ENCODE assay signal across 32 mouse cellular contexts in genomic region chr16:68898136-68898535, GRCm38 (mm10).
A peak's percentile ranks its signal among the peaks of the same experiment; 100 is the strongest.
DNase-seq lines count a peak whose midpoint lies in the region; ATAC-seq lines count a peak whose summit lies in the region.
"Had no signal": no experiment of that assay in that cellular context is flagged by ENCODE, and none has a peak within 500 bp of the region (broad histone marks: within the 10 kb centered on the region; RNA-seq: fewer than 3 reads in every experiment).

No protein-coding gene starts in this region.

- no peaks in the 10 kb centered on the region for H3K36me3 ChIP-seq in forebrain, embryonic 13.5 days (ENCODE audit: poor library complexity, severe bottlenecking)
- no peaks in the 10 kb centered on the region for H3K36me3 ChIP-seq in forebrain, embryonic 12.5 days (replicated peaks)
- H3K36me3 ChIP-seq in midbrain, embryonic 13.5 days: no peaks in the 10 kb centered on the region
- H3K36me3 ChIP-seq: embryonic facial prominence, embryonic 10.5 days; embryonic facial prominence, embryonic 15.5 days; G1E; heart, embryonic 13.5 days; hindbrain, embryonic 15.5 days; liver, embryonic 12.5 days; midbrain, embryonic 12.5 days; neural tube, embryonic 13.5 days had no signal

- no peak overlapping the region for H3K4me3 ChIP-seq in forebrain, embryonic 13.5 days
- no peak overlapping the region for H3K4me3 ChIP-seq in forebrain, embryonic 12.5 days (replicated peaks)
- H3K4me3 ChIP-seq in midbrain, embryonic 13.5 days (replicated peaks): no peak overlapping the region
- H3K4me3 ChIP-seq: embryonic facial prominence, embryonic 10.5 days; embryonic facial prominence, embryonic 15.5 days; gastrocnemius, adult 2 months; heart, embryonic 13.5 days; hindbrain, embryonic 15.5 days; liver, embryonic 12.5 days; megakaryocyte, embryonic 14.5 days; midbrain, embryonic 12.5 days; neural tube, embryonic 13.5 days had no signal

- H3K27ac ChIP-seq in forebrain, embryonic 13.5 days: no peak overlapping the region
- H3K27ac ChIP-seq in forebrain, embryonic 12.5 days: no peak overlapping the region
- no peak overlapping the region for H3K27ac ChIP-seq in midbrain, embryonic 13.5 days
- H3K27ac ChIP-seq: embryonic facial prominence, embryonic 10.5 days; embryonic facial prominence, embryonic 15.5 days; gastrocnemius, adult 2 months; heart, embryonic 13.5 days; hindbrain, embryonic 15.5 days; liver, embryonic 12.5 days; midbrain, embryonic 12.5 days; neural tube, embryonic 13.5 days; stomach, postnatal 0 days had no signal

- DNase-seq in layer of hippocampus, adult 18-20 months (ENCODE audit: low spot score in 2 of 2): peak; percentile 23 to 71
- no peak for DNase-seq in layer of hippocampus, postnatal 25 days (ENCODE audit: extremely low spot score in 1 of 2, low spot score in 1 of 2)
- peak; percentile 32 for DNase-seq in layer of hippocampus, adult 9-11 months
- no peak for DNase-seq in thymus, postnatal 14 days
- DNase-seq: adrenal gland, postnatal 14 days; cerebellum, adult 8-10 months; cerebellum, postnatal 25 days; gastrocnemius, adult 2 months; gastrocnemius, postnatal 36 days; heart, postnatal 10 days; kidney, adult 11 months; kidney, postnatal 14 days; left cerebral cortex, postnatal 4 days; liver, postnatal 0 days; lung, postnatal 4 days; right cerebral cortex, postnatal 4 days had no signal

- peak; percentile 41; the same call in 1 of the 2 replicates for ATAC-seq in forebrain, embryonic 13.5 days
- ATAC-seq in forebrain, embryonic 12.5 days (ENCODE audit: low FRiP score): no peak
- ATAC-seq in midbrain, embryonic 13.5 days: no peak
- ATAC-seq: inflammation-experienced regulatory T-cells, adult 6 months; liver, embryonic 12.5 days; liver, postnatal 0 days; lung, postnatal 0 days had no signal

- no peaks in the 10 kb centered on the region for H3K27me3 ChIP-seq in forebrain, embryonic 13.5 days
- no peaks in the 10 kb centered on the region for H3K27me3 ChIP-seq in forebrain, embryonic 12.5 days
- H3K27me3 ChIP-seq in midbrain, embryonic 13.5 days: no peaks in the 10 kb centered on the region
- H3K27me3 ChIP-seq: CH12.LX; embryonic facial prominence, embryonic 15.5 days; heart, embryonic 13.5 days; hindbrain, embryonic 15.5 days; liver, embryonic 12.5 days; megakaryocyte, embryonic 14.5 days; midbrain, embryonic 12.5 days; neural tube, embryonic 13.5 days had no signal

- WGBS in forebrain, embryonic 13.5 days: 77% methylated on average over 4 of the region's 4 CpGs
- 90% methylated on average over 4 of the region's 4 CpGs for WGBS in forebrain, embryonic 12.5 days
- WGBS in midbrain, embryonic 13.5 days: 87% methylated on average over 4 of the region's 4 CpGs

- H3K9ac ChIP-seq in forebrain, embryonic 13.5 days: no peak overlapping the region
- no peak overlapping the region for H3K9ac ChIP-seq in forebrain, embryonic 12.5 days
- H3K9ac ChIP-seq in midbrain, embryonic 13.5 days (replicated peaks): no peak overlapping the region
- H3K9ac ChIP-seq: embryonic facial prominence, embryonic 15.5 days; heart, embryonic 13.5 days; hindbrain, embryonic 15.5 days; liver, embryonic 12.5 days; liver, postnatal 0 days; midbrain, embryonic 12.5 days; neural tube, embryonic 13.5 days had no signal

- H3K4me1 ChIP-seq in forebrain, embryonic 13.5 days: no peaks in the 10 kb centered on the region
- H3K4me1 ChIP-seq in forebrain, embryonic 12.5 days: no peaks in the 10 kb centered on the region
- no peaks in the 10 kb centered on the region for H3K4me1 ChIP-seq in midbrain, embryonic 13.5 days (replicated peaks)
- H3K4me1 ChIP-seq: embryonic facial prominence, embryonic 10.5 days; embryonic facial prominence, embryonic 15.5 days; heart, embryonic 13.5 days; hindbrain, embryonic 15.5 days; liver, embryonic 12.5 days; megakaryocyte, embryonic 14.5 days; midbrain, embryonic 12.5 days; neural tube, embryonic 13.5 days had no signal

- H3K4me2 ChIP-seq in forebrain, embryonic 13.5 days: no peak overlapping the region
- H3K4me2 ChIP-seq in forebrain, embryonic 12.5 days: no peak overlapping the region
- H3K4me2 ChIP-seq in midbrain, embryonic 13.5 days (replicated peaks): no peak overlapping the region
- H3K4me2 ChIP-seq: embryonic facial prominence, embryonic 15.5 days; heart, embryonic 13.5 days; hindbrain, embryonic 15.5 days; liver, embryonic 12.5 days; midbrain, embryonic 12.5 days; neural tube, embryonic 13.5 days had no signal

- H3K9me3 ChIP-seq in forebrain, embryonic 13.5 days (replicated peaks): no peaks in the 10 kb centered on the region
- H3K9me3 ChIP-seq in forebrain, embryonic 12.5 days: no peaks in the 10 kb centered on the region
- no peaks in the 10 kb centered on the region for H3K9me3 ChIP-seq in midbrain, embryonic 13.5 days
- H3K9me3 ChIP-seq: embryonic facial prominence, embryonic 10.5 days; embryonic facial prominence, embryonic 15.5 days; hindbrain, embryonic 15.5 days; midbrain, embryonic 12.5 days; neural tube, embryonic 13.5 days had no signal

Comparison
In these comparisons a context has a peak if more than half of its experiments do, and no peak if none do; other contexts are left out.
1. DNase-seq: peak in layer of hippocampus, adult 18-20 months (2 of 2) and layer of hippocampus, adult 9-11 months (single experiment); none in layer of hippocampus, postnatal 25 days (0 of 2) and thymus, postnatal 14 days (single experiment).